ENCODE assay signal across 34 mouse cellular contexts in genomic region chr7:137080171-137080570, GRCm38 (mm10).
DNase-seq lines count a peak whose midpoint lies in the region; ATAC-seq and TF ChIP-seq lines count a peak whose summit lies in the region.
"Had no signal": no experiment of that assay in that cellular context is flagged by ENCODE, and none has a peak within 500 bp of the region (broad histone marks: within the 10 kb centered on the region; RNA-seq: fewer than 3 reads in every experiment).

No protein-coding gene starts in this region.

- ATAC-seq in heart, embryonic 15.5 days (replicated peaks; ENCODE audit: insufficient number of reproducible peaks, insufficient read depth, low FRiP score, low read depth), result 0 out of 2 replicates have a peak, but pooled peaks have one; percentile 18
- ATAC-seq in lung, postnatal 0 days, result no peak
- ATAC-seq in frontal cortex, adult (ENCODE audit: low TSS enrichment), result no peak
- ATAC-seq: activated CD4-positive, CD25-positive, alpha-beta regulatory T cell, adult 4 months; forebrain, embryonic 16.5 days; midbrain, embryonic 15.5 days had no signal

- H3K4me1 ChIP-seq in heart, embryonic 15.5 days (replicated peaks), result peaks cover under 1% of the 10 kb centered on the region
- H3K4me1 ChIP-seq in lung, postnatal 0 days (ENCODE audit: insufficient read depth, low read depth, low read length), result no peaks in the 10 kb centered on the region
- H3K4me1 ChIP-seq: forebrain, embryonic 10.5 days; midbrain, embryonic 15.5 days had no signal

- no peak for DNase-seq in heart, postnatal 14 days
- no peak for DNase-seq in lung, postnatal 0 days (ENCODE audit: low spot score)
- no peak for DNase-seq in lung, postnatal 14 days
- peak; percentile 13 for DNase-seq in ES-CJ7 (ENCODE audit: low read depth, low spot score)
- DNase-seq in ZHBTc4 (ENCODE audit: low read depth, low spot score), result peak; percentile 20
- DNase-seq: adrenal gland, adult 2 months; adrenal gland, postnatal 36 days; B cell, adult 2 months; cerebellum, adult 18-20 months; embryo, embryonic 11 days; gastrocnemius, postnatal 14 days; heart, adult 11 months; heart, postnatal 36 days; kidney, adult 18-20 months; kidney, postnatal 25 days; lung, postnatal 4 days; right cerebral cortex, postnatal 4 days; thymus, adult 2 months; thymus, postnatal 4 days had no signal

- 0 out of 2 replicates have a peak, but pooled peaks cover 8% of the 10 kb centered on the region for H3K27me3 ChIP-seq in heart, embryonic 15.5 days
- no peaks in the 10 kb centered on the region for H3K27me3 ChIP-seq in lung, postnatal 0 days (replicated peaks; ENCODE audit: insufficient read depth, low read length)
- H3K27me3 ChIP-seq: embryonic facial prominence, embryonic 13.5 days; hindbrain, embryonic 13.5 days; midbrain, embryonic 15.5 days had no signal

- intact Hi-C loops in heart, postnatal 14 days (cut with DNase I), result loop anchor here (5.0 kb wide), 1 partner anchor 73 kb away; no protein-coding TSS in a partner anchor

- H3K27ac ChIP-seq in heart, embryonic 15.5 days, result no peak overlapping the region
- no peak overlapping the region for H3K27ac ChIP-seq in lung, postnatal 0 days (ENCODE audit: low read length)
- H3K27ac ChIP-seq: embryonic facial prominence, embryonic 13.5 days; forebrain, embryonic 10.5 days; heart, embryonic 13.5 days; hindbrain, embryonic 13.5 days; kidney, embryonic 15.5 days; limb, embryonic 13.5 days; lung, embryonic 15.5 days; midbrain, embryonic 15.5 days; neural tube, embryonic 12.5 days had no signal

- no peak for TF ChIP-seq EP300 in lung, postnatal 0 days (IDR thresholded peaks at IDR 0.05)

- TF ChIP-seq CTCF in lung, postnatal 0 days (IDR thresholded peaks at IDR 0.05), result peak; percentile 8; the same call in 1 of the 2 replicates

- no peak overlapping the region for H3K9ac ChIP-seq in heart, embryonic 15.5 days
- no peak overlapping the region for H3K9ac ChIP-seq in lung, postnatal 0 days (replicated peaks; ENCODE audit: low read depth)
- H3K9ac ChIP-seq: embryonic facial prominence, embryonic 13.5 days; heart, embryonic 13.5 days; hindbrain, embryonic 13.5 days; kidney, embryonic 15.5 days; limb, embryonic 13.5 days; lung, embryonic 15.5 days; midbrain, embryonic 15.5 days; neural tube, embryonic 12.5 days had no signal

- no peaks in the 10 kb centered on the region for H3K36me3 ChIP-seq in heart, embryonic 15.5 days
- no peaks in the 10 kb centered on the region for H3K36me3 ChIP-seq in lung, postnatal 0 days (ENCODE audit: insufficient read depth, low read length)
- H3K36me3 ChIP-seq: embryonic facial prominence, embryonic 13.5 days; forebrain, embryonic 10.5 days; heart, embryonic 13.5 days; hindbrain, embryonic 13.5 days; kidney, embryonic 15.5 days; limb, embryonic 13.5 days; lung, embryonic 15.5 days; midbrain, embryonic 15.5 days; neural tube, embryonic 12.5 days had no signal

- WGBS in heart, embryonic 15.5 days, result 89% methylated on average over 4 of the region's 4 CpGs
- 88% methylated on average over 4 of the region's 4 CpGs for WGBS in lung, postnatal 0 days

- H3K4me3 ChIP-seq in heart, embryonic 15.5 days, result no peak overlapping the region
- H3K4me3 ChIP-seq in lung, postnatal 0 days (ENCODE audit: low read depth, low read length), result no peak overlapping the region
- H3K4me3 ChIP-seq: embryonic facial prominence, embryonic 13.5 days; forebrain, embryonic 10.5 days; heart, embryonic 13.5 days; hindbrain, embryonic 13.5 days; kidney, embryonic 15.5 days; limb, embryonic 13.5 days; lung, embryonic 15.5 days; midbrain, embryonic 15.5 days; myocyte; neural tube, embryonic 12.5 days had no signal

- H3K4me2 ChIP-seq in heart, embryonic 15.5 days, result no peak overlapping the region
- no peak overlapping the region for H3K4me2 ChIP-seq in lung, postnatal 0 days (replicated peaks; ENCODE audit: low read depth, low read length)
- H3K4me2 ChIP-seq: embryonic facial prominence, embryonic 13.5 days; heart, embryonic 13.5 days; hindbrain, embryonic 13.5 days; kidney, embryonic 15.5 days; limb, embryonic 13.5 days; liver, embryonic 11.5 days; lung, embryonic 15.5 days; midbrain, embryonic 15.5 days; neural tube, embryonic 12.5 days had no signal

- no peaks in the 10 kb centered on the region for H3K9me3 ChIP-seq in heart, embryonic 15.5 days (replicated peaks)
- H3K9me3 ChIP-seq in lung, postnatal 0 days (ENCODE audit: low read length), result no peaks in the 10 kb centered on the region
- H3K9me3 ChIP-seq: embryonic facial prominence, embryonic 13.5 days; forebrain, embryonic 10.5 days; heart, embryonic 13.5 days; hindbrain, embryonic 13.5 days; kidney, embryonic 15.5 days; limb, embryonic 13.5 days; lung, embryonic 15.5 days; midbrain, embryonic 15.5 days; neural tube, embryonic 12.5 days had no signal

Comparison
In these comparisons a context has a peak if more than half of its experiments do, and no peak if none do; other contexts are left out.
1. DNase-seq: peak in ES-CJ7 (single experiment) and ZHBTc4 (single experiment); none in heart, postnatal 14 days (0 of 2), lung, postnatal 0 days (single experiment) and lung, postnatal 14 days (single experiment).